Mouse (Mus musculus) liver, adult (tissue): ENCODE data around the gene Gm20388.

Experiments used
- GATA4 ChIP-seq: IDR thresholded peaks from 2 replicates; pipeline ENCODE4 v1.6.1; 2014; ENCODE audit warnings: mild to moderate bottlenecking, low read length; ENCODE audit not compliant: insufficient replicate concordance

The Gm20388 gene

GRCm38 (mm10) chr8:121439351-121439750, 1528.7 kb downstream of the Gm20388 start:
- TF ChIP-seq GATA4 = no peak

DNA sequence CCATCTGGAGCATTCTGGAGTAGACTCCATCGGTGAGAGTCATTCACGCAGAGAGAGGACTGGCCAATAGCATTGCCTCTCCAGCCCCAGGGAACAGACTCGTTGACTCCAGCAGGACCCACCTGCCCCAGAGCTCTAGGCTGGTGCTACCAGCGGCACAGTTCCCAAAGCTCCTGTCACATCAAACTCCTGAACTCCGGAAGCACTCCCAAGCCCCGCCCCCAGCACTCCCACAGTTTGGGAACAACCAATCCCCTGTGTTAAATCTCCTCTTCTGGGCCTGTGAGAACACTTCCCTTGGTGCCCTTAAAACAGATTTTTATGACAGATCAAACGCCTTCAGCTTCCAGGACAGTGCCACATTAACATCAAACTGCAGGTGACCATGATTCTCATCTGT, 1532.7 kb downstream of the Gm20388 start:
- TF ChIP-seq GATA4 = no peak

DNA sequence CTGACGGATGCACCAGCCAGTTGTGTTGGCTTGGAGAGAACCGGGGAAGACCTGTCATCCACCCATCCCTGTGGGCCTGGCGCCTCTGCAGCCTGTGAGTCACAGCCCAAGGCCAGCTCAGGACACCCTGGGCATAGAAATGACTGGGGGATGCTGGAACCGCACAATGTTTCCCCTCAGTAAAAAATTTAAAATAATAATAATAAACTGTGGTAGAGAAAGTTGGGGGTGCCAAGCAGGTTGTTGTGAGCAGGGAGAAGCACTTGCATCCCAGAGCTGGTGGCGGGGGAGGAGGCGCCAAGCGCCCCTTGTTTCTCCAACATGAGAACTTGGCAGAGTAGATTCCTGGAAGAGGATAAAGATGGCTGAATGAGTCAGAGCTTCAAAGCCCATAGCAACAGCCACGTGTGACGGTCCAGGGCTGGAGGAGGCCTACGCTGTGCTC, 1534.4 kb downstream of the Gm20388 start:
- no peak for TF ChIP-seq GATA4

- no peak for TF ChIP-seq GATA4
Measured at GRCm38 (mm10) chr8:121446133-121446532, 1535.5 kb downstream of the Gm20388 start.

DNA sequence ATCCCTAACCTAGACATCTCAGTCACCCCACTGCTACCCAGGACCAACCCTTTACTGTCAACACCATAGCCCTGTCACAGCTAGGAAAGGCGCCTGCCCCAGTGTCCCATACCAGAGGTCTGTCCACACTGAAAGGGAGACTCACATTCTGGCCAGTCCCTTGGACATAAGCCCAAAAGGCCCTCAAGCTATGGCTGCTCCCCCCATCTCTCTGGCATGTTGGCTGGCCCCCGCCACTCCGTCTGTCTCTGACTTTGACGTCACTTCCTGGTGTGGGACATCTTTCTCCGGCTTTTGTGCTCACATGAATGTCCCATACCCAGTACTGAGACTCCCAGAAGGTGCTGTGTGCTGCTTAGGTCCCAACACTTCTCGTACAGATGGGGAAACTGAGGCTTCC, 1536.2 kb downstream of the Gm20388 start:
- no peak for TF ChIP-seq GATA4

- TF ChIP-seq GATA4 = no peak
Measured at GRCm38 (mm10) chr8:121450211-121450610, 1539.6 kb downstream of the Gm20388 start.

DNA sequence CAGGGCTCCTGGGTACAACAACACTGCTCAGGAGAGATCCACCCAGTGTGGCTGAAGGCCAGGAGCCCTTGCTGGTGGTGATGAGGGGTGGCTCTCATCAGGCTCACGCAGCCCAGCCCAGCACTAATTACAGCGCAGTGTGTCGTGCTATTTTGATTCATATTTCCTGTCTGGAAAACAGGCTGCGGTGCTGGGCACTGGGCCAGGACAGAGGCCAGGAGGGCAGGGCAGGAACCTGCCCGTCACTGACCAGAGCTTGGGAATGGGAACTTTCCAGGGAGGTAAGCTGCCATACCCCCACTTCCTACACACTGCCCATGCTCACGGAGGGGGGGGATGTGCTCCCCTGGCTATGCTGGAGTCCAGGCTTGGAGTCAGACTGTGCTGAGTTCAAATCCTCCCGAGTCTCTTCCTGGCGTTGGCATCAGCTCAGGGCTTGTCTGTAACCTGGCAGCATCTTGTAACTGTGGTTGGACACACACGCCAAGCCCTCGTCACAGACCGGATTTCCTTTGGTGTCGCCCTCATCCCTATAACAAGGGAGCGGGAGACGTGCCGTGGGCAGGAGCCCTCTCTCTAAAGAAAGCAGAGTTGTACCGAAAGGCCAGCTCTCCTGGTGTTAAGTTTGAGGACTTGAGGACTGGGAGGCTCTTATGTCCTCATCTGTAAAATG, 1540.9 kb downstream of the Gm20388 start:
- TF ChIP-seq GATA4 = no peak

DNA sequence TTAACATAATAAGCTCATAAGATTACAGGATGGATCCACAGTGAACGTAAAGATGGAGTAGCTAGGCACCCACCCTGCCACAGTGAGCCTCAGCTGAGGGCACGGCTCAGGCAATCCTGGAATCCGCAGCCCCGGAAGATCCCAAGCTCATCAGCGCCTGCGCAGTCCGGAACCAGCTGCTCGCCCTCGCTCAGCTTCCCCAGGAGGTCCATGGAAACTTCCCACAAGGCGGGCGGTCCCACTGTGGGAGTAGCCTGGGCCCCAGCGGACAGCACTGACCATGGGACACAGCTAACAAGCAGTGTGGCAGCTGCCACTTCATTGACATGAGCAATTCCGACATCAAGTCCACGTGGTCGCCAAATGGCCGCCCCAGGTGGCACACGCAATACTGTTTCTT, 1544.1 kb downstream of the Gm20388 start:
- no peak for TF ChIP-seq GATA4

GRCm38 (mm10) chr8:121461192-121461591, 1550.6 kb downstream of the Gm20388 start:
- no peak for TF ChIP-seq GATA4

DNA sequence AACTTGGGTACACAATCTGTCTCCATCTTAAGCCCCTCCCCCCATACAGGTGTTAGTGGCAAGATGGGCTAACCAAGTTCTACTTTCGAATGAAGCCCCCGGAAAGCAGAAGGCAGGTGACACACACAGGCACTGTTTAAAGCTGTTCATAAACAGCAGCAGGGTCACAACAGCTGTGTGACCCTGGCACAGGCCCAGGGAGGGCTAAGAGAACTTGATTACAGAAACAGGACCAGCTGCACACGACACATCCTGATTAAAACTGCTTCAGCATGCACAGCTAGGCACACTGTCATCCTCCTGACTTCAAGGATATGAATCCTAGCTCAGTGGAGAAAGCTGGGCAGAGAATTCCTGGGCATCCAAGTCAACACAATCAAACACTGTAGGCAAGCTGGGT, 1551.5 kb downstream of the Gm20388 start:
- TF ChIP-seq GATA4 = no peak

DNA sequence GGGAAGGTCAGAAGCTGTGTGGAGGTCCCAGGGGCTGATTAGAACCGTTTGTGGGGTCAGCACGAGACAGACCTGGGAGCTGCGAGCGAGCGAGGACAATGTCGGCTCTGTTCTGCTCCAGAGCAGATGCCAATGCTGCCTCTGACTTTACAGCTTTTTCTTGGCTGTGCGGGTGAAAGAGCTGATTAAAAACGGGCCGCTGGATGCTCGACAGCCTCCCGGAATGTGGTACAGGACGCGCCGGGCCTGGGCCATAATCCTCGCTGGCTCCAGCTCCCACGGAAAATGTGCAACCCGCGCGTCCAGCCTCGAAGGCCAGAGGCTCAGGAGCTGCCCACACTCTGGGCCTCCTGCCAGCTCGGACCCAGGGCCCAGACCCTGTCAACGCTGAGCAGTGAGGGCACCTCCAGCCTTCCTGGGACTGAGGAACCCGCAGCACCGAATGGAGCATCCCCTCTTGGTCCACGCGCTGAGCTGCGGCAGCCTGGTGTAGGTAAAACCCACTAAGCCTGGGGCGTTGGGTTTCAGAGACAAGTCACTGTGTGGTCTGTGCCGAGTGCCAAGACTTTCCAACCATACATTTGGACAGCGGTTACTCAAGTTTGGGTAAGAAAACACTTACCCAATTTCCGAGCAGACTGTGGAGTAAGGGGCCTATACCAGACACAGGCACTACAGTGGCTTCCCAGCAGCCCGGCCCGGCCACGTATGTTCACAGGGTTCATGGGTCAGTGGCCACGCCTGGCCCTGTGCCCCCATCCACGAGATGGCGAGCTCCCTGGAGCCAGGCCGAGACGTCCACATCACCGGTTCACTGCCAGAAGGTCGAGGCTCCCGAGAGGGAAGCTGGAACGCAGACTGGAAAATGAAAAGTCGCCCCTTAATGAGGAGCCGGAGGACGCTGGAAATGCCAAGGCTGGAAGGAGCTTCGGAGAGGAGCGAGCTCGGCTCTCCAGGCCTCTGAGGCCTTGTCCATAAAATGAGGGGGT, 1557.7 kb downstream of the Gm20388 start:
- no peak for TF ChIP-seq GATA4

- no peak for TF ChIP-seq GATA4
Measured at GRCm38 (mm10) chr8:121474161-121474897, 1563.7 kb downstream of the Gm20388 start.

DNA sequence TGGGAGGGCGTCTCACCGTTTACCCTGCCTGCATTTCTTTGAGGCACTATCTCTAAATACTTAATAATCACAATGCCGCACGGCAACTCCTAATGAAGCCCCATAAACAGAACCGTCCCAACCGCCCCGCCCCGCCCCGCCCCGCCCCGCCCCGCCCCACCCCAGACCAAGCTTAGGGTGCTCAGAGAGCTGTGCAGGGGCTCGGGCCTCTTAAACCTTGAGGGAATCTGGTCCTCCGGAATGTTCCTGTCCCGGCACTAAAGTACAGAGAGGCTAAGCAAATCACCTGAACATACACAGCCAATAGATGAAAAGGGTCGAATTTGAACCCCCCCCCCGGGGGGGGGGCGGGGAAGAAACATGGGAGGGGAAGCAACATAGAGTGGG, 1564.2 kb downstream of the Gm20388 start:
- no peak for TF ChIP-seq GATA4

GRCm38 (mm10) chr8:121477851-121478547, 1567.4 kb downstream of the Gm20388 start:
- no peak for TF ChIP-seq GATA4

- TF ChIP-seq GATA4 = no peak
Measured at GRCm38 (mm10) chr8:121479144-121479543, 1568.5 kb downstream of the Gm20388 start.
